Mouse (Mus musculus): ENCODE results near the gene Nav2. TPM values are rescaled to one million over a fixed set of nuclear protein-coding genes. Genes with fewer than 3 reads are reported as not detected.

The Nav2 gene
- total and polyA plus RNA-seq, 3 experiments, result 1.0 TPM; not detected in 2

- TF ChIP-seq POLR2AphosphoS5 (IDR thresholded peaks at IDR 0.05; ENCODE audit: insufficient replicate concordance, low read depth, low read length), result no peak
- TF ChIP-seq GATA1 (IDR thresholded peaks at IDR 0.05; ENCODE audit: borderline replicate concordance, low read length), result no peak
- TF ChIP-seq TAL1 (conservative IDR thresholded peaks at IDR 0.05; ENCODE audit: low read depth, low read length), result no peak
- no peak for DNase-seq (ENCODE audit: low spot score)
- H3K9me3 ChIP-seq (replicated peaks), result no peaks in the 10 kb centered on the region; the same call in 1 of the 2 replicates
- H3K36me3 ChIP-seq (replicated peaks), result no peaks in the 10 kb centered on the region
- H3K4me3 ChIP-seq (ENCODE audit: low read depth, low read length), result no peak overlapping the region
- H3K4me1 ChIP-seq (ENCODE audit: insufficient read depth, low read depth, low read length), result no peaks in the 10 kb centered on the region
- no peak for ATAC-seq (ENCODE audit: extremely low read depth, insufficient number of reproducible peaks, low FRiP score, poor library complexity, severe bottlenecking)
- no peaks in the 10 kb centered on the region for H3K27me3 ChIP-seq (ENCODE audit: insufficient read depth, low read length)
Measured at GRCm38 (mm10) chr7:48930399-48930798, 21.9 kb downstream of the Nav2 start.

- DNase-seq (ENCODE audit: low spot score), result no peak
- no peaks in the 10 kb centered on the region for H3K4me1 ChIP-seq (ENCODE audit: insufficient read depth, low read depth, low read length)
- no peak for TF ChIP-seq GATA2 (IDR thresholded peaks at IDR 0.05; ENCODE audit: borderline replicate concordance, low read depth, low read length)
- TF ChIP-seq CTCF (IDR thresholded peaks at IDR 0.05; ENCODE audit: low read depth, low read length), result no peak
- TF ChIP-seq TAL1 (conservative IDR thresholded peaks at IDR 0.05; ENCODE audit: low read depth, low read length), result no peak
- no peak for TF ChIP-seq POLR2AphosphoS5 (IDR thresholded peaks at IDR 0.05; ENCODE audit: insufficient replicate concordance, low read depth, low read length)
- no peak for TF ChIP-seq GATA1 (IDR thresholded peaks at IDR 0.05; ENCODE audit: borderline replicate concordance, low read length)
- no peak overlapping the region for H3K4me3 ChIP-seq (ENCODE audit: low read depth, low read length)
- H3K36me3 ChIP-seq (replicated peaks), result no peaks in the 10 kb centered on the region
- H3K27me3 ChIP-seq (ENCODE audit: insufficient read depth, low read length), result no peaks in the 10 kb centered on the region
- no peak for ATAC-seq (ENCODE audit: extremely low read depth, insufficient number of reproducible peaks, low FRiP score, poor library complexity, severe bottlenecking)
- no peaks in the 10 kb centered on the region; the same call in 1 of the 2 replicates for H3K9me3 ChIP-seq (replicated peaks)
Measured at GRCm38 (mm10) chr7:48932138-48932537, 23.6 kb downstream of the Nav2 start.

- no peak for ATAC-seq (ENCODE audit: extremely low read depth, insufficient number of reproducible peaks, low FRiP score, poor library complexity, severe bottlenecking)
Measured at GRCm38 (mm10) chr7:48934816-48935215, 26.3 kb downstream of the Nav2 start.

DNA sequence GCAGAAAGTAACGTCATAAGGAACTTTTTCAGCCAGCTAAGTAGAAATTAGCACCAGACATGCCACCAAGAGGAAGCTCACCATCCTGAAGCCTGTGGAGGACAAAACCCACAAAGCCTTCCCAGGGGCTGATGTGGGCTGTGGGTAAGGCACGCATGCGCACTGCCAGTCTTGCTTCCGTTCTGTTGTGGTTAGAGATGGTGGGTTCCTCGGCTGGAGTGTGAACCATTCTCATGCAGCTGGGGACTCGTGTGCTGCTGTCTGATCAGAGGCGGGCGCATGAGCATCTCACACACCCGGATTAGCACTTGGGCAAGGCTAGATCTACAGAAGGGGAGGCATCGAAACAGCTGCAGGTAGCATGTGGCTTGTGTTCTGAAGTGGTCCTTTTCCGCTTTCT, 29.0 kb downstream of the Nav2 start:
- ATAC-seq (ENCODE audit: extremely low read depth, insufficient number of reproducible peaks, low FRiP score, poor library complexity, severe bottlenecking) (no peak), DNase-seq (ENCODE audit: low spot score) (no peak)
- Histone ChIP-seq H3K27me3 (ENCODE audit: insufficient read depth, low read length) (no peaks in the 10 kb centered on the region), H3K9me3 (replicated peaks) (peaks cover 3% of the 10 kb centered on the region), H3K4me1 (ENCODE audit: insufficient read depth, low read depth, low read length) (no peaks in the 10 kb centered on the region), H3K36me3 (replicated peaks) (no peaks in the 10 kb centered on the region), H3K4me3 (ENCODE audit: low read depth, low read length) (no peak overlapping the region)
- TF ChIP-seq GATA2 (IDR thresholded peaks at IDR 0.05; ENCODE audit: borderline replicate concordance, low read depth, low read length), result no peak
- TF ChIP-seq POLR2AphosphoS5 (IDR thresholded peaks at IDR 0.05; ENCODE audit: insufficient replicate concordance, low read depth, low read length), result no peak
- TF ChIP-seq GATA1 (IDR thresholded peaks at IDR 0.05; ENCODE audit: borderline replicate concordance, low read length), result no peak
- no peak for TF ChIP-seq CTCF (IDR thresholded peaks at IDR 0.05; ENCODE audit: low read depth, low read length)
- TF ChIP-seq TAL1 (conservative IDR thresholded peaks at IDR 0.05; ENCODE audit: low read depth, low read length), result no peak

More at GRCm38 (mm10) chr7:48934816-48935215, 26.3 kb downstream of the Nav2 start:
- H3K27me3 ChIP-seq (ENCODE audit: insufficient read depth, low read length), result no peaks in the 10 kb centered on the region
- no peak for DNase-seq (ENCODE audit: low spot score)
- H3K4me1 ChIP-seq (ENCODE audit: insufficient read depth, low read depth, low read length), result no peaks in the 10 kb centered on the region
- no peak overlapping the region for H3K4me3 ChIP-seq (ENCODE audit: low read depth, low read length)
- no peaks in the 10 kb centered on the region for H3K36me3 ChIP-seq (replicated peaks)
- TF ChIP-seq GATA1 (IDR thresholded peaks at IDR 0.05; ENCODE audit: borderline replicate concordance, low read length) (no peak), GATA2 (IDR thresholded peaks at IDR 0.05; ENCODE audit: borderline replicate concordance, low read depth, low read length) (no peak), POLR2AphosphoS5 (IDR thresholded peaks at IDR 0.05; ENCODE audit: insufficient replicate concordance, low read depth, low read length) (no peak), TAL1 (conservative IDR thresholded peaks at IDR 0.05; ENCODE audit: low read depth, low read length) (no peak), CTCF (IDR thresholded peaks at IDR 0.05; ENCODE audit: low read depth, low read length) (no peak)
- H3K9me3 ChIP-seq (replicated peaks), result peaks cover 3% of the 10 kb centered on the region; the same call in 1 of the 2 replicates

DNA sequence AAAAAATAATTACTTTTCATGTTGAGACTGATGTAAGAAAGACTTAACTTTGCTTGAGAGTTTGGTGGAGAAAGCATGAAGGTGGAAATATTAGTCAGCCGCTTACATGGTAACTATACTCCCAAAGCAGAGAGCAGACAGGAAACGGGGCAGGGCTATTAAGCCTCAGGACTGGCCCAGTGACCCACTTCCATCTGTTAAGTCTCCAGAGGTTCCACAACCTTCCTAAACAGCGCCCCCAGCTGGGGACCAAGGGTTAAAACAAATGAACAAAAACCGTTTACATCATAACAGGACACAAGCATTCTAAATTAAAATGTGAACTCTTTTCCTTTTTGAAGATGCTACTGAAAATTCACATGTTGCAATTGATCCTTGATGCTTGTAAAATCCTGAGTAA, 29.7 kb downstream of the Nav2 start:
- Histone ChIP-seq H3K36me3 (replicated peaks) (no peaks in the 10 kb centered on the region), H3K27me3 (ENCODE audit: insufficient read depth, low read length) (no peaks in the 10 kb centered on the region), H3K4me3 (ENCODE audit: low read depth, low read length) (no peak overlapping the region), H3K4me1 (ENCODE audit: insufficient read depth, low read depth, low read length) (no peaks in the 10 kb centered on the region), H3K9me3 (replicated peaks) (peaks cover 3% of the 10 kb centered on the region)
- DNase-seq (ENCODE audit: low spot score), result no peak
- no peak for ATAC-seq (ENCODE audit: extremely low read depth, insufficient number of reproducible peaks, low FRiP score, poor library complexity, severe bottlenecking)
- TF ChIP-seq GATA1 (IDR thresholded peaks at IDR 0.05; ENCODE audit: borderline replicate concordance, low read length) (no peak), TAL1 (conservative IDR thresholded peaks at IDR 0.05; ENCODE audit: low read depth, low read length) (no peak), GATA2 (IDR thresholded peaks at IDR 0.05; ENCODE audit: borderline replicate concordance, low read depth, low read length) (no peak), POLR2AphosphoS5 (IDR thresholded peaks at IDR 0.05; ENCODE audit: insufficient replicate concordance, low read depth, low read length) (no peak), CTCF (IDR thresholded peaks at IDR 0.05; ENCODE audit: low read depth, low read length) (no peak)

- ATAC-seq (ENCODE audit: extremely low read depth, insufficient number of reproducible peaks, low FRiP score, poor library complexity, severe bottlenecking), result no peak
- Histone ChIP-seq H3K27me3 (ENCODE audit: insufficient read depth, low read length) (no peaks in the 10 kb centered on the region), H3K4me3 (ENCODE audit: low read depth, low read length) (no peak overlapping the region)
Measured at GRCm38 (mm10) chr7:48948381-48949108, 40.0 kb downstream of the Nav2 start.

More at GRCm38 (mm10) chr7:48948381-48949108, 40.0 kb downstream of the Nav2 start:
- H3K4me1 ChIP-seq (ENCODE audit: insufficient read depth, low read depth, low read length), result no peaks in the 10 kb centered on the region
- H3K9me3 ChIP-seq (replicated peaks), result peaks cover 9% of the 10 kb centered on the region
- no peak for DNase-seq (ENCODE audit: low spot score)
- TF ChIP-seq CTCF (IDR thresholded peaks at IDR 0.05; ENCODE audit: low read depth, low read length) (no peak), GATA2 (IDR thresholded peaks at IDR 0.05; ENCODE audit: borderline replicate concordance, low read depth, low read length) (no peak), TAL1 (conservative IDR thresholded peaks at IDR 0.05; ENCODE audit: low read depth, low read length) (no peak), POLR2AphosphoS5 (IDR thresholded peaks at IDR 0.05; ENCODE audit: insufficient replicate concordance, low read depth, low read length) (no peak), GATA1 (IDR thresholded peaks at IDR 0.05; ENCODE audit: borderline replicate concordance, low read length) (no peak)
- no peaks in the 10 kb centered on the region for H3K36me3 ChIP-seq (replicated peaks)
